Mouse (Mus musculus) liver, postnatal 0 days (tissue): ENCODE data around the gene Fibp. TPM values are rescaled to one million over a fixed set of nuclear protein-coding genes. Genes with fewer than 3 reads are reported as not detected.
A peak's percentile ranks its signal among the peaks of the same experiment; 100 is the strongest.

Source experiments
- ATAC-seq: fragments of 200-750 bp; cut with Nextera tagmentation; 2 replicates; pipeline ENCODE4 v1.8.0; 2017; ENCODE audit warnings: mild to moderate bottlenecking, moderate library complexity
- DNase-seq: peaks from one replicate; pipeline ENCODE4 v3.0.0-alpha.2; 2016
- H3K27ac ChIP-seq: fragments of 300-500 bp; sonication (generic); 2 replicates; pipeline ENCODE4 v1.5.1; 2014; ENCODE audit warnings: antibody characterized with exemption, moderate library complexity, mild to moderate bottlenecking, low read depth
- H3K27me3 ChIP-seq: fragments of 300-500 bp; sonication (generic); 2 replicates; pipeline ENCODE4 v1.6.1; 2014; ENCODE audit warnings: low read length, control low read depth, mixed read lengths; ENCODE audit not compliant: insufficient read depth
- H3K36me3 ChIP-seq: fragments of 300-500 bp; sonication (generic); replicated peaks from 2 replicates; pipeline ENCODE4 v1.6.1; 2014; ENCODE audit warnings: mild to moderate bottlenecking, control low read depth, low read length, moderate library complexity, mixed read lengths; ENCODE audit not compliant: insufficient read depth
- H3K4me1 ChIP-seq: fragments of 300-500 bp; sonication (generic); 2 replicates; pipeline ENCODE4 v1.6.1; 2014; ENCODE audit warnings: antibody characterized with exemption, mild to moderate bottlenecking, control low read depth; ENCODE audit not compliant: insufficient read depth
- H3K4me2 ChIP-seq: fragments of 300-500 bp; sonication (generic); 2 replicates; pipeline ENCODE4 v1.6.1; 2014; ENCODE audit warnings: low read depth, mild to moderate bottlenecking, low read length, moderate library complexity, mixed read lengths
- H3K4me3 ChIP-seq: fragments of 300-500 bp; sonication (generic); 2 replicates; pipeline ENCODE4 v1.5.1; 2014; ENCODE audit warnings: low read depth, low read length
- H3K9ac ChIP-seq: fragments of 300-500 bp; sonication (generic); replicated peaks from 2 replicates; pipeline ENCODE4 v1.6.1; 2014; ENCODE audit warnings: mild to moderate bottlenecking, moderate library complexity
- H3K9me3 ChIP-seq: fragments of 300-500 bp; sonication (generic); 2 replicates; pipeline ENCODE4 v1.6.1; 2016; ENCODE audit warnings: mild to moderate bottlenecking, control low read depth, low read length, mixed read lengths
- CTCF ChIP-seq: sonication (generic); IDR thresholded peaks from 2 replicates; pipeline ENCODE4 v1.5.1; 2016; ENCODE audit warnings: antibody characterized with exemption, low read depth
- EP300 ChIP-seq: IDR thresholded peaks from 2 replicates; pipeline ENCODE4 v1.6.1; 2016; ENCODE audit warnings: antibody characterized with exemption, low read depth, mild to moderate bottlenecking
- WGBS: fragments of 180-500 bp; shearing (Covaris S2); extraction: QIAGEN DNeasy Blood & Tissue Kit; methylation state at CpG from one replicate; pipeline ENCODE4 v1.1.7; 2014; ENCODE audit not compliant: insufficient replicate concordance; 5-methylcytosine and 5-hydroxymethylcytosine counted together
- polyA plus RNA-seq: library from polyadenylated mRNA; unstranded; fragments of >200 nt; fragmentation: Nextera tagmentation; extraction: Ambion mirVana; gene quantifications from 2 replicates; pipeline ENCODE4 v1.2.1, GENCODE M21; 2015

The Fibp gene
- polyA plus RNA-seq, 1 experiment from 2014 or later, result 35.6 TPM

- no peak overlapping the region for H3K9ac ChIP-seq
- no peak for DNase-seq
These were observed 40.0 kb downstream of the Fibp start for GRCm38 (mm10) chr19:5500330-5500875.

GRCm38 (mm10) chr19:5503687-5504086, 43.3 kb downstream of the Fibp start, which contains the start of gene 1700020D05Rik:
Gene 1700020D05Rik (minus strand): TSS chr19:5503787.
- H3K9ac ChIP-seq, result no peak within 1 kb of the TSS
- H3K4me1 ChIP-seq, result no peaks in the 10 kb centered on the region
- H3K4me3 ChIP-seq, result no peak within 1 kb of the TSS
- H3K36me3 ChIP-seq, result no peaks in the 10 kb centered on the region
- no peaks in the 10 kb centered on the region for H3K27me3 ChIP-seq
- H3K9me3 ChIP-seq, result no peaks in the 10 kb centered on the region
- no peak for ATAC-seq
- DNase-seq, result no peak
- 83% methylated on average over 17 of the region's 17 CpGs for WGBS
- TF ChIP-seq CTCF, result no peak
- TF ChIP-seq EP300, result no peak
- H3K27ac ChIP-seq, result no peak within 1 kb of the TSS
- no peak within 1 kb of the TSS for H3K4me2 ChIP-seq

More at GRCm38 (mm10) chr19:5500330-5500875, 40.0 kb downstream of the Fibp start:
- Histone ChIP-seq H3K27me3 (no peaks in the 10 kb centered on the region), H3K4me3 (no peak overlapping the region), H3K9me3 (no peaks in the 10 kb centered on the region), H3K36me3 (peaks cover 22% of the 10 kb centered on the region), H3K27ac (no peak overlapping the region), H3K4me1 (no peaks in the 10 kb centered on the region), H3K4me2 (no peak overlapping the region)
- TF ChIP-seq CTCF (no peak), EP300 (no peak)
- 81% methylated on average over 2 of the region's 2 CpGs for WGBS
- no peak for ATAC-seq

GRCm38 (mm10) chr19:5510031-5511026, 49.9 kb downstream of the Fibp start, which contains the start of gene Snx32:
Gene Snx32 (minus strand): TSS chr19:5510538.
- Histone ChIP-seq H3K27ac (peak within 1 kb of the TSS; percentile 70), H3K9me3 (no peaks in the 10 kb centered on the region), H3K4me1 (peaks cover 29% of the 10 kb centered on the region), H3K4me2 (peak within 1 kb of the TSS; percentile 92), H3K4me3 (peak within 1 kb of the TSS; percentile 54), H3K9ac (peak within 1 kb of the TSS; percentile 64), H3K27me3 (no peaks in the 10 kb centered on the region), H3K36me3 (no peaks in the 10 kb centered on the region)
- TF ChIP-seq CTCF (peak; percentile 58), EP300 (peak; percentile 85)
- WGBS, result 3% methylated on average over 47 of the region's 47 CpGs
- ATAC-seq (peak; percentile 100), DNase-seq (peak; percentile 96)

GRCm38 (mm10) chr19:5511074-5511632, 50.7 kb downstream of the Fibp start:
- TF ChIP-seq CTCF, result no peak
- no peak for TF ChIP-seq EP300
- WGBS, result 23% methylated on average over 15 of the region's 15 CpGs
- ATAC-seq, result no peak

GRCm38 (mm10) chr19:5512091-5513004, 51.9 kb downstream of the Fibp start:
- no peaks in the 10 kb centered on the region for H3K27me3 ChIP-seq
- H3K4me3 ChIP-seq, result peak overlapping the region; percentile 24
- H3K4me2 ChIP-seq, result peak overlapping the region; percentile 92
- H3K36me3 ChIP-seq, result no peaks in the 10 kb centered on the region
- peaks cover 29% of the 10 kb centered on the region for H3K4me1 ChIP-seq
- ATAC-seq (no peak), DNase-seq (peak; percentile 47)
- H3K27ac ChIP-seq, result peak overlapping the region; percentile 78
- TF ChIP-seq CTCF (no peak), EP300 (no peak)
- H3K9me3 ChIP-seq, result no peaks in the 10 kb centered on the region
- peak overlapping the region; percentile 38; the same call in 1 of the 2 replicates for H3K9ac ChIP-seq
- WGBS, result 30% methylated on average over 12 of the region's 12 CpGs

More at GRCm38 (mm10) chr19:5511074-5511632, 50.7 kb downstream of the Fibp start:
- Histone ChIP-seq H3K36me3 (no peaks in the 10 kb centered on the region), H3K9ac (peak overlapping the region; percentile 64), H3K4me1 (peaks cover 29% of the 10 kb centered on the region), H3K4me2 (peak overlapping the region; percentile 92), H3K27me3 (no peaks in the 10 kb centered on the region), H3K9me3 (no peaks in the 10 kb centered on the region), H3K4me3 (peak overlapping the region; percentile 54), H3K27ac (peak overlapping the region; percentile 70)
- no peak for DNase-seq
